Mouse (Mus musculus) layer of hippocampus, adult 11-12 months (tissue): ENCODE data around the gene Hdhd3.
A peak's percentile ranks its signal among the peaks of the same experiment; 100 is the strongest.

Experiments
- DNase-seq: peaks from one replicate; pipeline ENCODE4 v3.0.0; 2022; ENCODE audit warnings: low spot score

Hdhd3 gene

GRCm38 (mm10) chr4:62475793-62476192 is 27.5 kb downstream of the Hdhd3 start:
- DNase-seq = no peak

GRCm38 (mm10) chr4:62475131-62475530 is 28.1 kb downstream of the Hdhd3 start:
- no peak for DNase-seq

- DNase-seq = no peak
These were observed 31.2 kb downstream of the Hdhd3 start for GRCm38 (mm10) chr4:62472071-62472470.

- DNase-seq = peak; percentile 79
These were observed 32.6 kb downstream of the Hdhd3 start, which contains the start of gene Wdr31 for GRCm38 (mm10) chr4:62470598-62471051. Gene Wdr31, minus strand, starts transcription at chr4:62470896.

- DNase-seq = no peak
These were observed 35.1 kb downstream of the Hdhd3 start for GRCm38 (mm10) chr4:62468158-62468557.

GRCm38 (mm10) chr4:62463124-62463523 is 40.1 kb downstream of the Hdhd3 start:
- no peak for DNase-seq

- no peak for DNase-seq
These were observed 42.9 kb downstream of the Hdhd3 start for GRCm38 (mm10) chr4:62460348-62460747.

GRCm38 (mm10) chr4:62459081-62459480 is 44.2 kb downstream of the Hdhd3 start:
- peak; percentile 73 for DNase-seq

- DNase-seq = peak; percentile 42
These were observed 48.3 kb downstream of the Hdhd3 start for GRCm38 (mm10) chr4:62454995-62455394.
